Mouse (Mus musculus) stomach, postnatal 0 days (tissue): ENCODE results near the gene Arhgap31. TPM values are rescaled to one million over a fixed set of nuclear protein-coding genes. Genes with fewer than 3 reads are reported as not detected.
A peak's percentile ranks its signal among the peaks of the same experiment; 100 is the strongest.

Experiments
- ATAC-seq: fragments of 200-750 bp; cut with Nextera tagmentation; 2 replicates; pipeline ENCODE4 v1.8.0; 2017; ENCODE audit not compliant: low FRiP score, low TSS enrichment
- DNase-seq: peaks from one replicate; pipeline ENCODE4 v3.0.0-alpha.2; 2016; ENCODE audit warnings: low spot score
- H3K27ac ChIP-seq: fragments of 300-500 bp; sonication (generic); replicated peaks from 2 replicates; pipeline ENCODE4 v1.5.1; 2014; ENCODE audit warnings: mild to moderate bottlenecking, control low read depth
- H3K27me3 ChIP-seq: fragments of 300-500 bp; sonication (generic); 2 replicates; pipeline ENCODE4 v1.6.1; 2014; ENCODE audit warnings: low read length; ENCODE audit not compliant: control insufficient read depth, insufficient read depth
- H3K36me3 ChIP-seq: fragments of 300-500 bp; sonication (generic); 2 replicates; pipeline ENCODE4 v1.6.1; 2014; ENCODE audit warnings: low read length, mixed read lengths; ENCODE audit not compliant: control insufficient read depth, insufficient read depth
- H3K4me1 ChIP-seq: fragments of 300-500 bp; sonication (generic); replicated peaks from 2 replicates; pipeline ENCODE4 v1.6.1; 2014; ENCODE audit warnings: antibody characterized with exemption; ENCODE audit not compliant: control insufficient read depth, insufficient read depth
- H3K4me2 ChIP-seq: fragments of 300-500 bp; sonication (generic); replicated peaks from 2 replicates; pipeline ENCODE4 v1.6.1; 2014; ENCODE audit warnings: low read depth, mild to moderate bottlenecking, control low read depth, moderate library complexity
- H3K4me3 ChIP-seq: fragments of 300-500 bp; sonication (generic); 2 replicates; pipeline ENCODE4 v1.5.1; 2014; ENCODE audit warnings: low read depth, low read length, control low read depth
- H3K9ac ChIP-seq: fragments of 300-500 bp; sonication (generic); 2 replicates; pipeline ENCODE4 v1.6.1; 2014; ENCODE audit warnings: mild to moderate bottlenecking, low read length, control low read depth, mixed read lengths
- H3K9me3 ChIP-seq: fragments of 300-500 bp; sonication (generic); 2 replicates; pipeline ENCODE4 v1.6.1; 2016; ENCODE audit warnings: low read length; ENCODE audit not compliant: control insufficient read depth
- CTCF ChIP-seq: IDR thresholded peaks from 2 replicates; pipeline ENCODE4 v1.5.1; 2016; ENCODE audit warnings: antibody characterized with exemption, low read depth, mild to moderate bottlenecking, moderate library complexity
- EP300 ChIP-seq: optimal IDR thresholded peaks from 2 replicates; pipeline ENCODE3; 2016; ENCODE audit warnings: antibody characterized with exemption
- WGBS: fragments of 180-500 bp; shearing (Covaris S2); extraction: QIAGEN DNeasy Blood & Tissue Kit; methylation state at CpG from one replicate; pipeline ENCODE4 v1.1.7; 2014; 5-methylcytosine and 5-hydroxymethylcytosine counted together
- polyA plus RNA-seq: library from polyadenylated mRNA; unstranded; fragments of >200 nt; fragmentation: Nextera tagmentation; extraction: Ambion mirVana; gene quantifications from 2 replicates; pipeline ENCODE4 v1.2.1, GENCODE M21; 2015

Gene Arhgap31
- polyA plus RNA-seq, 1 experiment from 2014 or later: 3.1 TPM

- 46% methylated on average over 8 of the region's 8 CpGs for WGBS
- Histone ChIP-seq H3K4me2 (no peak overlapping the region), H3K27me3 (no peaks in the 10 kb centered on the region), H3K9ac (no peak overlapping the region), H3K4me1 (no peaks in the 10 kb centered on the region), H3K27ac (no peak overlapping the region), H3K9me3 (no peaks in the 10 kb centered on the region), H3K36me3 (no peaks in the 10 kb centered on the region), H3K4me3 (no peak overlapping the region)
- TF ChIP-seq CTCF (no peak), EP300 (no peak)
- no peak for ATAC-seq
- peak; percentile 7 for DNase-seq
Observed at GRCm38 (mm10) chr16:38730921-38731320, 17.8 kb upstream of the Arhgap31 start.

GRCm38 (mm10) chr16:38729610-38730288 is 16.7 kb upstream of the Arhgap31 start:
- H3K4me3 ChIP-seq: no peak overlapping the region
- TF ChIP-seq EP300 (no peak), CTCF (peak; percentile 92)
- H3K27ac ChIP-seq: no peak overlapping the region
- peak; percentile 45; the same call in 1 of the 2 replicates for ATAC-seq
- no peak overlapping the region for H3K9ac ChIP-seq
- H3K27me3 ChIP-seq: no peaks in the 10 kb centered on the region
- H3K4me2 ChIP-seq: peak overlapping the region; percentile 31
- no peaks in the 10 kb centered on the region for H3K9me3 ChIP-seq
- no peaks in the 10 kb centered on the region for H3K36me3 ChIP-seq
- WGBS: 32% methylated on average over 15 of the region's 15 CpGs
- DNase-seq: peak; percentile 11
- no peaks in the 10 kb centered on the region for H3K4me1 ChIP-seq

GRCm38 (mm10) chr16:38729139-38729538 is 16.1 kb upstream of the Arhgap31 start:
- H3K27ac ChIP-seq: no peak overlapping the region
- WGBS: 61% methylated on average over 6 of the region's 6 CpGs
- no peaks in the 10 kb centered on the region for H3K36me3 ChIP-seq
- H3K27me3 ChIP-seq: no peaks in the 10 kb centered on the region
- no peak overlapping the region for H3K4me3 ChIP-seq
- H3K4me2 ChIP-seq: no peak overlapping the region; the same call in 1 of the 2 replicates
- no peak for ATAC-seq
- no peak for TF ChIP-seq EP300
- TF ChIP-seq CTCF: no peak
- no peaks in the 10 kb centered on the region for H3K9me3 ChIP-seq
- H3K9ac ChIP-seq: no peak overlapping the region
- peak; percentile 12 for DNase-seq
- no peaks in the 10 kb centered on the region for H3K4me1 ChIP-seq

- no peak overlapping the region for H3K4me3 ChIP-seq
- H3K4me1 ChIP-seq: no peaks in the 10 kb centered on the region
- no peaks in the 10 kb centered on the region for H3K27me3 ChIP-seq
- no peak for TF ChIP-seq EP300
- no peak for TF ChIP-seq CTCF
- H3K4me2 ChIP-seq: no peak overlapping the region
- H3K9ac ChIP-seq: no peak overlapping the region
- 87% methylated on average over 15 of the region's 15 CpGs for WGBS
- no peak for ATAC-seq
- H3K36me3 ChIP-seq: no peaks in the 10 kb centered on the region
- H3K27ac ChIP-seq: no peak overlapping the region
- H3K9me3 ChIP-seq: no peaks in the 10 kb centered on the region
- peak; percentile 8 for DNase-seq
Observed at GRCm38 (mm10) chr16:38728576-38729132, 15.6 kb upstream of the Arhgap31 start.

GRCm38 (mm10) chr16:38724974-38725373 is 11.9 kb upstream of the Arhgap31 start:
- TF ChIP-seq EP300: no peak
- WGBS: 48% methylated on average over 13 of the region's 13 CpGs
- H3K4me2 ChIP-seq: no peak overlapping the region
- H3K9me3 ChIP-seq: no peaks in the 10 kb centered on the region
- H3K27ac ChIP-seq: no peak overlapping the region
- no peaks in the 10 kb centered on the region for H3K36me3 ChIP-seq
- no peaks in the 10 kb centered on the region for H3K27me3 ChIP-seq
- no peak overlapping the region for H3K9ac ChIP-seq
- H3K4me3 ChIP-seq: no peak overlapping the region
- DNase-seq: peak; percentile 13
- ATAC-seq: no peak; the same call in 1 of the 2 replicates
- H3K4me1 ChIP-seq: no peaks in the 10 kb centered on the region

- H3K9ac ChIP-seq: no peak overlapping the region
- H3K27ac ChIP-seq: no peak overlapping the region
- H3K4me1 ChIP-seq: no peaks in the 10 kb centered on the region
- TF ChIP-seq CTCF (no peak), EP300 (no peak)
- no peaks in the 10 kb centered on the region for H3K36me3 ChIP-seq
- no peak for ATAC-seq
- no peak for DNase-seq
- no peaks in the 10 kb centered on the region for H3K9me3 ChIP-seq
- no peak overlapping the region for H3K4me2 ChIP-seq
- 78% methylated on average over 8 of the region's 8 CpGs for WGBS
- no peak overlapping the region for H3K4me3 ChIP-seq
- H3K27me3 ChIP-seq: no peaks in the 10 kb centered on the region
Observed at GRCm38 (mm10) chr16:38724256-38724655, 11.2 kb upstream of the Arhgap31 start.
